Mouse (Mus musculus): ENCODE results near the gene Lrrc26.
A peak's percentile ranks its signal among the peaks of the same experiment; 100 is the strongest.

Lrrc26 gene

GRCm38 (mm10) chr2:25266720-25267119, 23.0 kb upstream of the Lrrc26 start:
- peak; percentile 95 for DNase-seq

- DNase-seq = peak; percentile 83 to 89
Measured at GRCm38 (mm10) chr2:25267241-25267640, 22.5 kb upstream of the Lrrc26 start.

- peak; percentile 63 to 68 for DNase-seq
Measured at GRCm38 (mm10) chr2:25267746-25268309, 21.9 kb upstream of the Lrrc26 start.

- DNase-seq = peak; percentile 99
Measured at GRCm38 (mm10) chr2:25271827-25272511, 17.7 kb upstream of the Lrrc26 start, which contains the start of the genes Ssna1 and Anapc2. Gene Ssna1 (minus strand): TSS chr2:25272438. Gene Anapc2 (plus strand): TSS chr2:25272478.

GRCm38 (mm10) chr2:25272515-25272914, 17.2 kb upstream of the Lrrc26 start:
- no peak for DNase-seq

- no peak for DNase-seq
Measured at GRCm38 (mm10) chr2:25273010-25273409, 16.7 kb upstream of the Lrrc26 start.

GRCm38 (mm10) chr2:25278928-25279882, 10.5 kb upstream of the Lrrc26 start:
- peak; percentile 95 to 97 for DNase-seq

- peak in 1 of 2 experiments; percentile 24 for DNase-seq
Measured at GRCm38 (mm10) chr2:25285551-25285950, 4.2 kb upstream of the Lrrc26 start.

- peak; percentile 46 to 48 for DNase-seq
Measured at GRCm38 (mm10) chr2:25286314-25286713, 3.4 kb upstream of the Lrrc26 start.

- peak; percentile 66 to 69 for DNase-seq
Measured at GRCm38 (mm10) chr2:25286837-25287636, 2.7 kb upstream of the Lrrc26 start.

GRCm38 (mm10) chr2:25287927-25288649, 1.6 kb upstream of the Lrrc26 start, which contains the start of gene Tmem210:
Gene Tmem210 (plus strand): TSS chr2:25288145.
- DNase-seq = peak; percentile 46 to 49

- peak; percentile 40 to 43 for DNase-seq
Measured at GRCm38 (mm10) chr2:25288734-25289345, 875 bp upstream of the Lrrc26 start.

GRCm38 (mm10) chr2:25290101-25290815, 543 bp downstream of the Lrrc26 start:
- peak; percentile 77 to 79 for DNase-seq

- peak; percentile 86 to 87 for DNase-seq
Measured at GRCm38 (mm10) chr2:25290816-25291130, 1.1 kb downstream of the Lrrc26 start.

GRCm38 (mm10) chr2:25291184-25292053, 1.7 kb downstream of the Lrrc26 start:
- DNase-seq = peak; percentile 47 to 59

- DNase-seq = peak; percentile 45 to 53
Measured at GRCm38 (mm10) chr2:25292054-25292544, 2.4 kb downstream of the Lrrc26 start.

GRCm38 (mm10) chr2:25292856-25293255, 3.1 kb downstream of the Lrrc26 start:
- DNase-seq = peak; percentile 95 to 97

GRCm38 (mm10) chr2:25293706-25294105, 4.0 kb downstream of the Lrrc26 start:
- DNase-seq = peak; percentile 26 to 40

- peak in 1 of 2 experiments; percentile 52 for DNase-seq
Measured at GRCm38 (mm10) chr2:25297093-25297492, 7.4 kb downstream of the Lrrc26 start.

All from cerebellum, postnatal 10 days (tissue).